Mouse (Mus musculus): ENCODE results near the gene Olfr749.
"Not testable (repeated sequence)": the region's sequence is repeated elsewhere in the genome, so short reads cannot be mapped to it uniquely, and the experiment has no call there.

Olfr749 gene

GRCm38 (mm10) chr14:50744994-50745393, at the start of gene Olfr749:
Olfr749 (minus strand) TSS chr14:50745094.
- no peak for DNase-seq

DNA sequence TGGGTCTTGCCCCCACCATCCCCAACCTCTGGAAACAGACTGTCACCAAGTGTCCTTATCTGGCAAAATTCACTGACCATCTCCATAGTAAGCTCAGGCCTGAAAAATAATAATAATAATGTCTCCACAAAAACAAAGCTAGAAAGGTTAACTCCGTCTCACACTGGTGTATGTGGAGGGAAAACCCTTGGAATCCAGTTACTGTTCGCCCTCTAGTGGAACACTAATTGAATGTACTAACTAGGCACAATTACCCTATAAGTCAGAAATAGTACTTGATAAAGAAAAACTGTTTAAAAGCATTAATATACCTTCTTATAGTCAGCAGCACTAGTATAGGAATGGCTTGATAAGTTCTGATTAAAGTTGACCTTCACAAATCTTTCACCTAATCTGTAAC, 43.3 kb upstream of the Olfr749 start:
- DNase-seq = no peak

GRCm38 (mm10) chr14:50785251-50785637, 40.4 kb upstream of the Olfr749 start, which contains the start of gene Ttc5:
Ttc5 (minus strand) TSS chr14:50785519.
- peak; percentile 87 to 88 for DNase-seq

- DNase-seq = no peak
Observed at GRCm38 (mm10) chr14:50784391-50785250, 39.7 kb upstream of the Olfr749 start.

DNA sequence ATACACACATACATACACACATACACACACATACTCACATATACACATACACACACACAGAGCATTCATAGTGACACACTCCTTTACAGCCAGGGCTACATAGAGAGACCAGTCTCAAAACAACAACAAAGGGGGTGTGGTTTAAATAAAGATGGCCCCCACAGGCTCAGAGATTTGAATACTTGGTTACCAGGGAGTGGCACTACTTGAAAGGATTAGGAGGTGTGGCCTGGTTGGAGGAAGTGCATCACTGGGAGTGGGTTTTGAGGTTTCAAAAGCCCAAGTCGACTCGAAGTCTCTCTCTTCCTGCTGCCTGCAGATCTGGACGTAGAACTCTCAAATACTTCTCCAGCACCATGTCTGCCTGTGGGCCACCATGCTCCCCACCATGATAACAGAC, 37.3 kb upstream of the Olfr749 start:
- DNase-seq = no peak

GRCm38 (mm10) chr14:50771342-50771741, 26.4 kb upstream of the Olfr749 start:
- DNase-seq = peak in 1 of 2 experiments; percentile 6

DNA sequence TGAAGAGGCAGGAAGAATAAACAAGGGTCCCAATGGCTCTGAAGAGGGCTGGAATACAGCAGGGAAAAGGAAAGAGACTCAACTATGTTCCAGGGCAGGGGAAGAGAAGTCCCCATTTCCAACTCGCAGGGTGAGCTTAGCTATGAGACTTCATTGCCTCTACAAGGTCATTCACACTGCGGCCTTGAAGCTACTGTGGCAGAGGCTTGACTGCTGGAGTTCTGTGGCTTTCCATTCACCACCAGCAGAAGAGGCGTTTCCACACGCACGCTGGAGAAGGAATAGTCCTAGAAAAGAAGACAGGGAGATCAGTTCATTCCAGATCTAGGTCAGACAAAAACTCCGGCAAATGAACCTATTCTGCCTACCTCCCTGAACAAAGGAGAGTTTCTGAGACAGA, 20.8 kb upstream of the Olfr749 start:
- no peak for DNase-seq

GRCm38 (mm10) chr14:50758416-50759085, 13.7 kb upstream of the Olfr749 start:
- no peak for DNase-seq

DNA sequence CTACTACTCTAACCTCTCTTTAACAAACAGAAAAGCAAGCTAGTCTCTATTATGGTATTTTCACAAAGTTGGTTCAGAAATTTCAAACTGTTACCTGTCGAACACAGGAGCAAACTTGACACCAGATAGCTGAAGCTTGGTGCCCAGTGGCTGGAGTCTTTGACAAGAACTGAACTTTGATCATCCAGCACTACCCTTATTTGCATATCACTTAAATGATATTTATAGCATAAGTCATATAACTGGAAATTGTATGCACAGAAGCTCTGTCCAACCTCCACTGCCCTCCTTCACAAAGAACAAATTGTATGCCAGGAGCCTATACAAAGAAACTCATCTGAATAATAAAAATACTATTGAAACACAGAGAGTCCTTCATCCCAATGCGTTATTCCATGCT, 3.3 kb downstream of the Olfr749 start:
- DNase-seq = no peak

GRCm38 (mm10) chr14:50740334-50740733, 4.6 kb downstream of the Olfr749 start:
- no peak for DNase-seq

DNA sequence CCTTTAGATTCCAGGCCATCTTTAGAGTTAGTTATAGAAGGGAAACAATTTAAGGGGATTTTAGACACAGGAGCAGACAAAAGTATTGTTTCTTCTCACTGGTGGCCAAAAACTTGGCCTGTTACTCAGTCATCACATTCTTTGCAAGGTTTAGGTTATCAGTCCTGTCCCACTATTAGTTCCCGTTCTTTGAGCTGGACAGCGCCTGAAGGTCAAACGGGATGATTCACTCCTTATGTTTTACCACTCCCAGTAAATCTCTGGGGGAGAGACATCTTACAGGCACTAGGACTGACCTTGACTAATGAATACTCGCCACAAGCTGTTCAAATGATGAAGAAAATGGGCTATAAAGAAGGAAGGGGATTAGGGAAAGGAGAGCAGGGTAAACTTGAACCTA, 22.5 kb downstream of the Olfr749 start:
- DNase-seq = not testable (repeated sequence)

DNA sequence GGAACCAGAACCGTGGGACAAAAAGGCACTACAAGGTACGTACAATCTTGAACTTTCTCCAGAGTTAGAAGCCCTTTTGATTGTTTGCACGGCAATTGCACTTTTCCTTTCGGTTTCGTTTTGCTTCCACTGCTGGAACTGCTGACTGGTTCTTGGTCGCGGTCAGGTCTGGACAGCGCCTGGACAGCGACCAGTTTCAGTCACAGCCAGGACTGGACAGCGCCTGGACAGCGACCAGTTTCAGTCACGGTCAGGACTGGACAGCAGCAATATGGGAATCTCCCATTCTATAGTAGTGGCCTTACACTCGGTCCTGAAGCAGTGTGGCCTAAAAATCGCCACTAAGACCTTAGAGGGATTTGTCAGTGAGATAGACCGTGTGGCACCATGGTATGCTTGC, 25.0 kb downstream of the Olfr749 start:
- DNase-seq = not testable (repeated sequence)

DNA sequence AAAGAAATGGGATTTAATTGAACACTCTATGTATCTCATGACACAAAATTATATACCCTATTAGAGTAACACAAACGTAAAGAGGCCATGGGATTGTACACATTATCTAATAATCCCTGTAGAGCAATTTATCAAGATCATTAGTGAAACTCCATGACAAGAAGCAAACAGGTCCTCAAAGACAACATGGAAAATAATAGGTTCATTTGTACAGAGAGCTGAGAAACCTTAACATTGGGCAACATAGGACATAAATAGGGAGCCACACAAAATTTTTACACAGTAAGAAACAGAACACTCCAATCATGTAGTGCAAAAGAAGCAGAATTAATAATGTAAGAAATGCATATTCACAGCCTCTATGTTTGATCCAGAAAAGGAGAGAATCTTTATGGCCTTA, 37.8 kb downstream of the Olfr749 start, which contains the start of gene Olfr748:
Olfr748 (plus strand) TSS at position 301 of the 400 bp plus-strand sequence.
- DNase-seq = no peak

DNA sequence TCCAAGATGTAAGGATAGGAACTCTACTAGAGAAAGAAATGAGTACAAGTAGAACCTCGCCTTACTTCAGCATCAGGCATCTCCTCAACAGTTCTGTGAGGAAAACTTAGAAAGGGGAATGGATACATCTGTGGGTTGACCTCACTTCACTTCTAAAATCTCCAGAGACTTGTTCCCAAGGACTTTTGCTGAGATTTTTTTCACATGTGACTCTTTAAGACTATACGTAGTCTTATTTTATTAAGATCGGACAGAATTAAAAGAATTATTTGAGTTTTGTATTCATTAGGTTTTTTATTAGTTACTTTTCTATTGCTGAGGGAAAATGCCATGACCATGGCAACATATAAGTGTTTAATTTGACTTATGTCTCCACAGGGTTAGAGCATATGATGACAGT, 51.8 kb downstream of the Olfr749 start, which contains the start of gene Olfr747:
Olfr747 (minus strand) TSS at position 101 of the 400 bp plus-strand sequence.
- no peak for DNase-seq

Measured in lung, adult 18-20 months (tissue).